Mouse (Mus musculus) neural tube, embryonic 15.5 days (tissue): ENCODE results near the gene Cnih3. TPM values are rescaled to one million over a fixed set of nuclear protein-coding genes. Genes with fewer than 3 reads are reported as not detected.

Source experiments
- ATAC-seq: fragments of 200-750 bp; cut with Nextera tagmentation; 2 replicates; pipeline ENCODE4 v1.8.0; 2017; ENCODE audit warnings: mild to moderate bottlenecking, moderate TSS enrichment, moderate library complexity; ENCODE audit not compliant: low FRiP score
- H3K27ac ChIP-seq: fragments of 300-500 bp; sonication (generic); replicated peaks from 2 replicates; pipeline ENCODE4 v1.5.1; 2015; ENCODE audit warnings: mild to moderate bottlenecking, inconsistent platforms
- H3K27me3 ChIP-seq: fragments of 300-500 bp; sonication (generic); replicated peaks from 2 replicates; pipeline ENCODE4 v1.6.1; 2015; ENCODE audit warnings: inconsistent platforms
- H3K36me3 ChIP-seq: fragments of 300-500 bp; sonication (generic); 2 replicates; pipeline ENCODE4 v1.6.1; 2015; ENCODE audit warnings: inconsistent platforms
- H3K4me1 ChIP-seq: fragments of 300-500 bp; sonication (generic); 2 replicates; pipeline ENCODE4 v1.6.1; 2015; ENCODE audit warnings: inconsistent platforms
- H3K4me2 ChIP-seq: fragments of 300-500 bp; sonication (generic); 2 replicates; pipeline ENCODE4 v1.6.1; 2015; ENCODE audit warnings: inconsistent platforms, mild to moderate bottlenecking, moderate library complexity
- H3K4me3 ChIP-seq: fragments of 300-500 bp; sonication (generic); replicated peaks from 2 replicates; pipeline ENCODE4 v1.5.1; 2015; ENCODE audit warnings: mild to moderate bottlenecking, inconsistent platforms
- H3K9ac ChIP-seq: fragments of 300-500 bp; sonication (generic); replicated peaks from 2 replicates; pipeline ENCODE4 v1.6.1; 2015; ENCODE audit warnings: mild to moderate bottlenecking, inconsistent platforms
- H3K9me3 ChIP-seq: fragments of 300-500 bp; sonication (generic); replicated peaks from 2 replicates; pipeline ENCODE4 v1.6.1; 2016; ENCODE audit warnings: inconsistent platforms
- WGBS: fragments of 180-500 bp; shearing (Covaris S2); methylation state at CpG from one replicate; pipeline ENCODE4 v1.1.7; 2015; ENCODE audit warnings: mixed read lengths; 5-methylcytosine and 5-hydroxymethylcytosine counted together
- polyA plus RNA-seq: library from polyadenylated mRNA; unstranded; fragments of >200 nt; fragmentation: Nextera tagmentation; extraction: Ambion mirVana; gene quantifications from 2 replicates; pipeline ENCODE4 v1.2.1, GENCODE M21; 2015

The Cnih3 gene
- polyA plus RNA-seq, 1 experiment from 2014 or later: 20.2 TPM

DNA sequence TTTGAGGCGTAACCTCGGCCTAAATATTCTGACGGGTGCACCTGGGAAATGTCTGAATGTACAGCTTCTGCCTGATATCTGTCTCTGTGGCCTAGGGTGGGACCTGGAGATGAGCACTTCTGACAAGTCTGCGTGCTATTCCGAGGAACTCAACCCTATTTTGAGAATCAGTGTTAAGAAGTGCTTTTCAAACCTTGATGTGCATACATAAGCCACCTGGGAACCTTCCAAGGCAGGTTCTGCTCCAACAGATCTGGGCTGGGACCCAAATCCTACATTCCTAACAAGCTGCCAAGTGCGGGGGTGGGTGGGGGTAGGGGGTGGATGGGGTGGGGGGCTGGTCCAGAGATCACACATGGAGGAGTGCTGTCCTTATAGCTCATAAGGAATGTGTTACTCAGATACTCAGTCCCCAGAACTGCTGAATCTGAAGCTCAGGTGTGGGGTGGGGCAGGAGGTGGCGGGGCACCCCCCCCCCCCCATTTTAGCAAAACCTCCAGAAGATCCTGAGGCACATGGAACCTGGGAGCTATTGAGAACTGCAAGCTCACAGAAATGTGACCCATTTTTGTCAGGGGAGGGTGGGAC, 89.3 kb downstream of the Cnih3 start:
- WGBS: 86% methylated on average over 7 of the region's 7 CpGs
- Histone ChIP-seq H3K9me3 (no peaks in the 10 kb centered on the region), H3K27ac (no peak overlapping the region), H3K4me3 (no peak overlapping the region), H3K27me3 (no peaks in the 10 kb centered on the region), H3K4me1 (no peaks in the 10 kb centered on the region), H3K9ac (no peak overlapping the region), H3K4me2 (no peak overlapping the region), H3K36me3 (no peaks in the 10 kb centered on the region)
- ATAC-seq: no peak

DNA sequence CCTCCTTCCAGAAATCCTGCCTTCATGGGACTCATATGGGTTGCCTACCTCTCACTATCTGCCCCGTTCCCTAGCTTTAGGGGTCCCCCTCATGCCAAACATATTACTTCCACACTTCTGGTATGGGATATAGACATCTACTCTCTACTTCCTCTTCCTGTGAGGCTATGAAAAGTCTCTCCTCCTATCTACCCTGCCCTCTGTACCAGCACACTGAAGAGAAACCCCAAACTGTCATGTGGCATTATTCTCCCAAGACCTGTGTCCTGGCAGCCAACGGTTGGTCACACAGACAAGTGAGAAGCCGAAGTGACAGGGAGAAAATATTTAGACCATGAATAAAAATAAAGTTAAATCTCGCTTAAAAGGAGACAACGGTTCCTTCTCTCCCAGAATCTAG, 92.6 kb downstream of the Cnih3 start:
- H3K4me2 ChIP-seq: no peak overlapping the region
- WGBS: 92% methylated on average over 5 of the region's 5 CpGs
- H3K4me3 ChIP-seq: no peak overlapping the region
- H3K9ac ChIP-seq: no peak overlapping the region
- no peaks in the 10 kb centered on the region for H3K9me3 ChIP-seq
- H3K27ac ChIP-seq: no peak overlapping the region
- no peak for ATAC-seq
- H3K4me1 ChIP-seq: 0 out of 2 replicates have a peak, but pooled peaks cover 2% of the 10 kb centered on the region
- H3K36me3 ChIP-seq: no peaks in the 10 kb centered on the region
- H3K27me3 ChIP-seq: no peaks in the 10 kb centered on the region

DNA sequence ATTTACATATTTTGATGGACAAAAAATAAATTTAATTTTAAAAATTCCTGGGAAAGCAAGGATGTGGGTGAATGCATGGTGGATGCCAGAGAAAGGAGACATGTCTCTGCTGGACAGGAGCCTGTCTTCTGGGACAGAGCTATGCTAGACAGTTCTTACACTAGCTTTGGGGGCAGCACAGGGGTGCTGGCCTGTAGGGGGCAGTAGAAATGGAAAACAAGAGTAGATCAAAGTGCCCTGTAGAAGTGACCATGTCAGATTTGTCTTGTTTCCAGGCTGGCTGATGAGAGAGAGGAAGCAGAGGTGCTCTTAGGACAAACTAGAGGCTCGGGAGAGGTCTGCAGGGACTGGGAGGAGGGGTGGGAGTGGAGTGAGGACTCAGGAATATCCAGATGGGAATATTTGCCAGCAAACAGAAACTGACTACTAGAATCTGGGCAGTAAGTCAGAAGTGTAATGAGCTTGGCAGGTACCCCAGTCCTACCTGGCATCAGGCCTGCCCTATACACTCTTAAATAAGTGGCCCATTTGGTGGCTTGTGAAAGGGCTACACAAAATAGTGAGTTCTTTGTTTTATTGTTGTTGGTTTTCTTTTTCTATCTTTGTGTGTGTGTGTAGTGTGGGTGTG, 93.3 kb downstream of the Cnih3 start:
- Histone ChIP-seq H3K4me2 (no peak overlapping the region), H3K4me3 (no peak overlapping the region), H3K9me3 (no peaks in the 10 kb centered on the region), H3K27me3 (no peaks in the 10 kb centered on the region), H3K4me1 (0 out of 2 replicates have a peak, but pooled peaks cover 2% of the 10 kb centered on the region), H3K36me3 (no peaks in the 10 kb centered on the region), H3K9ac (no peak overlapping the region), H3K27ac (no peak overlapping the region)
- WGBS: 72% methylated on average over 1 of the region's 1 CpGs
- ATAC-seq: no peak

DNA sequence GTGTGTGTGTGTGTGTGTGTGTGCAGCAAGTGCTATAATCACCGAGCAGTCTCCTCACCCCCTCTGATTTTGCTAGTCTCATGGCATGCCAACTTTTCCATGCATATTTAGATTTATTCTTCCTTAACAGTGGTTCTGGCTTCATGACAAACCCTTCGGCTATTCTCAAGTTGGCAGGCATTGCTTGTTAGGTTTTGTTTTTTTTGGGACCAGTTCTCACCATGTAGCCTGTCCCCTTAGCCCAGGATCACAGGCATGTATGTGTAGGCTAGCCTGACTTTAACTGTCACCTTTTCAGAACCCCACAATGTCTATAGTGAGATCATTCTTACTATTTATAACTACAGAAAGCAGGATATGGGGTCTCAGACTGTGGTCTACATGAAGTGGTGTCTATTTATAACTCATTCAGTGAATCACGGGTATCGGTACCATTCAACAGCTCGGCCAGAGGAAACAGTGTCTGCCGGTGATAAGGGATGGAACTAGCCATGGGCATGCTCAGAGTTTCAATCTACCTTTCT, 94.2 kb downstream of the Cnih3 start:
- 78% methylated on average over 6 of the region's 6 CpGs for WGBS
- Histone ChIP-seq H3K27ac (no peak overlapping the region), H3K9ac (no peak overlapping the region), H3K9me3 (no peaks in the 10 kb centered on the region), H3K36me3 (no peaks in the 10 kb centered on the region), H3K4me3 (no peak overlapping the region), H3K27me3 (no peaks in the 10 kb centered on the region), H3K4me2 (no peak overlapping the region), H3K4me1 (0 out of 2 replicates have a peak, but pooled peaks cover 2% of the 10 kb centered on the region)
- ATAC-seq: no peak

DNA sequence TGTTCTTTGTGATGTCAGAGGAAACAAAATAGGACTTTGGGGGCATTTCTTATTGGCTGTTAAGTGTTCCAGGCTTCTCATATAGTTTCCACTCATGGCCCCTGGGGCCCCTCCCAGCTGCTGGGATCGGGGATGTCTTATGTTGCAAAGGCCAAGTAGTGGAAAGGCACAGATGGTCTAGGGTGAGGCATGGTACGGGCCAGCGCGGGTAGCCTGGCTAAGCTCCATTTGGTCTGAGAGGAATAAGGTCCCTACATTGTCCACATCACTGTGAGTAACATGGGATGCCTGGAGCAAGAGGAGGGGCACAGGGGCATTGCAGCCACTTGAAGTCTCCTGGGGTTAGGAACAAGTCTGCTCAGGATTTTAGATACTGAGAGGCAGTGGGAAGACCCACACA, 95.1 kb downstream of the Cnih3 start:
- Histone ChIP-seq H3K36me3 (no peaks in the 10 kb centered on the region), H3K4me1 (0 out of 2 replicates have a peak, but pooled peaks cover 2% of the 10 kb centered on the region), H3K27ac (no peak overlapping the region), H3K4me2 (no peak overlapping the region), H3K9ac (no peak overlapping the region), H3K4me3 (no peak overlapping the region), H3K9me3 (no peaks in the 10 kb centered on the region), H3K27me3 (no peaks in the 10 kb centered on the region)
- no peak for ATAC-seq
- 74% methylated on average over 4 of the region's 4 CpGs for WGBS

DNA sequence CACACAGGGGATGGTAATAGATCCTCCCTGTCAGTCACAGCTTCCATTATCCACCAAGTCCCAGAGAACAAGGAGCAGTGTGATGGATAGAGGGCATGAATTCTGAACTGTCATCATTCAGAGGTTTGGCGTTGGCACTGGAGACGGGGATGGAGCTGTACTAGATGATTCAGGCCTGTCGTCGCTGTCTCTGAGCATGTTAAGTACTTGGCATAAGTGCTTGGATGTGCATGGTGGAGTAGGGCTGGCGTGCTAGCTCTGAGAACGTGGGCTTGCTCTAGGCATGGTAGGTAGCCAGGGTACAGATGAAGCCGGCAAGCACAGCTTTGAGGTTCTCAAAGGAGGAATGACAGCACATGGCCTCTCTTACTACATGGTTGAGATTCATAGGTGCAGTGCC, 95.6 kb downstream of the Cnih3 start:
- 73% methylated on average over 7 of the region's 7 CpGs for WGBS
- Histone ChIP-seq H3K27ac (no peak overlapping the region), H3K4me1 (0 out of 2 replicates have a peak, but pooled peaks cover 2% of the 10 kb centered on the region), H3K36me3 (no peaks in the 10 kb centered on the region), H3K4me3 (no peak overlapping the region), H3K27me3 (no peaks in the 10 kb centered on the region), H3K4me2 (no peak overlapping the region), H3K9me3 (no peaks in the 10 kb centered on the region), H3K9ac (no peak overlapping the region)
- no peak for ATAC-seq

DNA sequence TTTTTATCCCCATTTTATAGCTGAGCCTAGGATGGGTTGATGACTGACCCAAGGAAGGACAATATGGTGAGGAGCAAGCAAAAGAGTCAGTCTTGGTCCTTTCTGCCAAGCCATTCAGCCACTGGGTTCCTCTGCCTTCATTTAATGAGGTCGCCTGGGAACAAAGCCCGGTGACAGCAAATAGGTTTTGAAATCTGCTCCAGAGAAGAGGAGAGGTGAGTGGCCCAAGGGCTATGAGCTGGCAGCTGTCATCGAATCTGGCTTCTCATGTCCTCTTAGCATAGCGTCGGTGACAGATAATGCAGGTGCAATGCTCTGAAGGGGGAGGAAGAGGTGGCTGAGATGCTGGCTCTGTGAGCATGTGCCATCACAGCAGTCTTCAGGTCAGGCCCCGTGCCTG, 100.7 kb downstream of the Cnih3 start:
- ATAC-seq: no peak
- Histone ChIP-seq H3K4me2 (no peak overlapping the region), H3K27me3 (no peaks in the 10 kb centered on the region), H3K36me3 (no peaks in the 10 kb centered on the region), H3K4me3 (no peak overlapping the region), H3K9ac (no peak overlapping the region), H3K4me1 (no peaks in the 10 kb centered on the region), H3K27ac (no peak overlapping the region), H3K9me3 (no peaks in the 10 kb centered on the region)
- whole genome bisulfite sequencing: 81% methylated on average over 6 of the region's 6 CpGs

DNA sequence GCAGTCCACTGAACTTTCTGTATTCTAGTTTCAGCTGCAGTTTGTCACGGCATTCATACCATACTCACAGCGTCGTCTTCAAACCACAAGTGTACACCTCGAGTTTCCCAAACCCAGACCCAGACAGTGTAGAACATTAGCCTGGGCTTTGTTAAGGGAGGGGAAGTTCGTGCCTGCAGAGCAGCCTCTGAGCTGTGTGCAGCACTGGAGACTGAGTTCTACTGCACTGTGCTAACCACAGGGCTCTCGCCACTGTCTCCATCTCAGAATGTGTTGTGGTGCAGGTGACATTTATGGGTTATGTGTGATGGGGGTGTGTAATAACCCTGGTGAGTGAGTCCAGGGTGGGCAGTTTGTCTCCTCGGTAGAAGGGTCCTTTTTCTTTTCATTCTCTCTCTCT, 104.5 kb downstream of the Cnih3 start:
- no peaks in the 10 kb centered on the region for H3K27me3 ChIP-seq
- no peaks in the 10 kb centered on the region for H3K9me3 ChIP-seq
- no peak for ATAC-seq
- 83% methylated on average over 7 of the region's 7 CpGs for WGBS
- H3K36me3 ChIP-seq: no peaks in the 10 kb centered on the region
- H3K4me3 ChIP-seq: no peak overlapping the region
- no peaks in the 10 kb centered on the region for H3K4me1 ChIP-seq
- no peak overlapping the region for H3K27ac ChIP-seq
- H3K9ac ChIP-seq: no peak overlapping the region
- no peak overlapping the region for H3K4me2 ChIP-seq

DNA sequence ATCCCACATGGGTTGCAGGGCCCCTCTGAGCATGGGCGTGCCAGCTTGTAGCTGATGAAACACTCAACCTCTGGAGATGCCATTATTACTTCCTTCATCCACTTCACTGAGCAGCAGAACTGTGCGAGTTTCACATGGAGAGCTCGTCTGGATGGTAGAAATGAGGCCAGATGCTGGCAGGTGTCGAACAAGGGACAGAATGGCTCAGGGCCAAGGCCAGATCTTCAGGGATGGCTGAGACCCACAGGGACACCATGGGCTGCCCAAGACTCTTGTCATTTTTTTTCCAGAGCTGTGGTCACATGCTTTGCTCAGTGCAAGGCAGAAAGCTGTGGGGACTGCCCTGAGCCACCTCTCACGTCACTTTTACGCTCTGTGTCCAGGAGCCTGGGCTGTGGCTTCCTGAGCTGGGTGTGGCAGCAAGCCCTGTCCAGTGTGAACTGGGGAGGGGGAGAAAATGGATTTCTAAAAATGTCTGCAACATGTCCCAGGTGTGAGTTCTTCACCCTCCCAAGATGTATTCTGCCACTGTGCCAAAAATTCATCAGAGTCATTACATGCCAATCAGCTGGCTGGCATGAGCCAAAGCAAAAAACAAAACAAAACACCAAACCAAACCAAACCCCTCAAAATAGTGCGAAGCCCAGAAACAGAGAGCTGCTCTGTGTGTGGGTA, 107.1 kb downstream of the Cnih3 start:
- no peak overlapping the region for H3K4me3 ChIP-seq
- H3K27me3 ChIP-seq: no peaks in the 10 kb centered on the region
- peaks cover 2% of the 10 kb centered on the region; the same call in 1 of the 2 replicates for H3K4me1 ChIP-seq
- no peaks in the 10 kb centered on the region for H3K36me3 ChIP-seq
- H3K27ac ChIP-seq: no peak overlapping the region
- H3K9me3 ChIP-seq: no peaks in the 10 kb centered on the region
- ATAC-seq: no peak
- H3K9ac ChIP-seq: no peak overlapping the region
- WGBS: 70% methylated on average over 7 of the region's 7 CpGs
- no peak overlapping the region for H3K4me2 ChIP-seq

DNA sequence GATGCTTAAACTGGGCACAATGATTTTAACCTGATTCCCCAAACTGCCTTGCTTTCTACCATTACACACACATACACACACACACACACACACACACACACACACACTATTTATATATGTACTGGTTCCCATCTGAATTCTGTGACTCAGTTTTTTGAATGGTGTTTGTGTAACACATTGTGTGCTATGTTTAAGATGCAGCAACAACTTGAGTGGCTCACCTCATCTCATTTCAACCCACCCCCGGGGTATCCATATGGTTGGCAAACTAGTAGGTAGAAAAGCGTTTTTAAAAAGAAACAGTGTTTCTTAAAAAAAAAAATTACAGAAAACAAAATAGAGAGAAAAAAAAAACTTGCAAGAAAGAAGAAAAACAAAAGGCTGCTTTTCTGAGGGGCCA, 107.9 kb downstream of the Cnih3 start:
- no peak overlapping the region for H3K4me3 ChIP-seq
- no peak overlapping the region for H3K4me2 ChIP-seq
- no peak overlapping the region for H3K27ac ChIP-seq
- no peaks in the 10 kb centered on the region for H3K9me3 ChIP-seq
- H3K36me3 ChIP-seq: no peaks in the 10 kb centered on the region
- peaks cover 2% of the 10 kb centered on the region; the same call in 1 of the 2 replicates for H3K4me1 ChIP-seq
- 88% methylated on average over 2 of the region's 2 CpGs for WGBS
- no peak overlapping the region for H3K9ac ChIP-seq
- no peaks in the 10 kb centered on the region for H3K27me3 ChIP-seq
- ATAC-seq: no peak

DNA sequence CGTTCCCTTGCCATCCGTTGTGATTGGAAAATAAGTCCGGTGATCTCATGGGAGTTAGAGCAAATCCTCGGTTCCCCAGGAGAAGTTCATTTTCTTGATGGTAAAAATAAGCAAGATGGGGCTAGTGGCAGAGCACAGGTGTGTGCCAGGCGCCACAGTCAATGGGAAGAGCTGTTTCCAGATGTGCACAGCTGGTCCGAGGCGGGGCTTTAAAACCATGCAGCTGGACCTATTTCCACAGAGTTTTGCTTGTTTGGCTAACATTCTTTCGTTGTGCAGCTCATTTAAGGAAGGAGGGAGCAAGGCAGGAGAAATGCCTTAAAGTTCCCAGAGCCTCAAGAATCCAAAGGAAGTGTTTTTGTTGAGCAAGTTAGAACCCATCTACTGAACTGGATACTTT, 109.1 kb downstream of the Cnih3 start:
- 84% methylated on average over 8 of the region's 8 CpGs for WGBS
- no peaks in the 10 kb centered on the region for H3K36me3 ChIP-seq
- peaks cover 2% of the 10 kb centered on the region; the same call in 1 of the 2 replicates for H3K4me1 ChIP-seq
- H3K9me3 ChIP-seq: no peaks in the 10 kb centered on the region
- H3K4me3 ChIP-seq: no peak overlapping the region
- H3K27ac ChIP-seq: no peak overlapping the region
- no peaks in the 10 kb centered on the region for H3K27me3 ChIP-seq
- H3K9ac ChIP-seq: no peak overlapping the region
- H3K4me2 ChIP-seq: no peak overlapping the region
- no peak for ATAC-seq
